Mouse (Mus musculus) monocyte, adult 5-6 weeks (primary cell): ENCODE results near the gene Otud1. TPM values are rescaled to one million over a fixed set of nuclear protein-coding genes. Genes with fewer than 3 reads are reported as not detected.

Experiments
- ATAC-seq: fragments of 153-309, 156-312 bp; replicated peaks from 2 replicates; pipeline ENCODE4 v1.8.0; 2017; ENCODE audit warnings: mild to moderate bottlenecking; ENCODE audit not compliant: low TSS enrichment, insufficient number of reproducible peaks, severe bottlenecking, poor library complexity, low FRiP score
- total RNA-seq: library from RNA; stranded (forward); fragments of 200-1000, 200-491, 200-594 nt; gene quantifications from 3 replicates; pipeline ENCODE4 v1.2.3, GENCODE M21; 2017

Gene Otud1
- total RNA-seq, 1 experiment from 2014 or later, result 19.6 TPM

DNA sequence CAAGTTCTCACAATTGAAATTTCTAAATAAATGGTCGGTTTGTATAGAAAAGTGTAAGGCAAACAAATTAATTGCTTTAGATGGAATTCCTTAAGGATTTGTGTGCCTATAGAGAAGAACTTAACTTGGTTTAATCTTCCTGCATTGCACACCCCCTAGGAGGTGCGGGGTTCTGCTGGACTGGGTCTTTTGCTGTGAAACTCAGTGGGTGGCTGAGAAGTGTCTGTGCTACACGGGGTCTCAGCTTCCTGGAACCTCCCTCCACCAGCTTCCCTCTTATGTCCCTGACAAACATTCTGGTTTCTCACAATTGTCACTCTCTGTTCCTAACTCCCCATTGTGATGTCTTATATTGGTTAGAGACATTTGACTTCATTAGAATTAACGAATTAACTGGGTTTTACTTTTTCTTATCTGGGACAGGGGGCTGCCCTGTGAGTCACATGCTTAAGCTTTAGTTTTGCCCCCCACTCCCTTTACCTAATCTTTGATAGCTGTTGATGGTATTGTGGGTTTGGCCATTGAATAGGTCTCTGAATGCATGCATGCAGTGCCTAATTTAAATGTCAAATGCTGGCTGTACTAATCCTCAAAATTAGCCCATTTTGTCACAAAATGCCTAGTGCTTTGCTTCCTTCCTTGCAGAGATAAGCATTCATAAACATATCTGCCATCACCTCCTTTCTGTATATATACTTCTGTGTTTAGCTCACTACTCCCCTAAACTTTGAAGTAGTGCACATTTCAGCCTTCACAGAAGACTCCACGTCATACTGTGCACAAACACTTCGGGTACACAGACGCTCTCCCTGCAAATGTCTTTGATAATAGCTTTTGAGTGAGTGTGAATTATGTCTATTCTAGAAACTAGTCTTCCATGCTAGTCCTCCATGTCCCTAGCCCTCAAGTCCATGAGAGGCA, 7.3 kb downstream of the Otud1 start:
- ATAC-seq, result no peak

DNA sequence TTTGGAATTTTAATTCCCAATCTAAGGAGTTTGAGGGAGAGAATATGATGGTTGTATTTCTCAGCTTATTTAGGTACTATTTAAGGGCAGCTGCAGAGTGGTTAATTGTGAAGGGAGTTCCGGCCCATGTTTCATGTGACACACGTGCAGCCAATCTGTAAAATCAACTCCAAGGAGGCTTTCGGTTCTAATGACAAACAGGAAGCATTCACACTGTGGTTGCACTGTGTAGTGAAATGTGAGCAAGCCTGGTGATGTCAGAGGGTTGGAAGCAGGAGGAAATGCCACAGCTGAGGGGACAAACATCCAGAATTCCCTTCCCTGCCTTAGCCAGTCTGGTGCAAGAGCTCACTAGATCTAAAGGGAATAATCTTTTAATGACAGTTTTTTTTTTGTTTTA, 8.3 kb downstream of the Otud1 start:
- ATAC-seq, result peak; percentile 67; the same call in 1 of the 2 replicates

DNA sequence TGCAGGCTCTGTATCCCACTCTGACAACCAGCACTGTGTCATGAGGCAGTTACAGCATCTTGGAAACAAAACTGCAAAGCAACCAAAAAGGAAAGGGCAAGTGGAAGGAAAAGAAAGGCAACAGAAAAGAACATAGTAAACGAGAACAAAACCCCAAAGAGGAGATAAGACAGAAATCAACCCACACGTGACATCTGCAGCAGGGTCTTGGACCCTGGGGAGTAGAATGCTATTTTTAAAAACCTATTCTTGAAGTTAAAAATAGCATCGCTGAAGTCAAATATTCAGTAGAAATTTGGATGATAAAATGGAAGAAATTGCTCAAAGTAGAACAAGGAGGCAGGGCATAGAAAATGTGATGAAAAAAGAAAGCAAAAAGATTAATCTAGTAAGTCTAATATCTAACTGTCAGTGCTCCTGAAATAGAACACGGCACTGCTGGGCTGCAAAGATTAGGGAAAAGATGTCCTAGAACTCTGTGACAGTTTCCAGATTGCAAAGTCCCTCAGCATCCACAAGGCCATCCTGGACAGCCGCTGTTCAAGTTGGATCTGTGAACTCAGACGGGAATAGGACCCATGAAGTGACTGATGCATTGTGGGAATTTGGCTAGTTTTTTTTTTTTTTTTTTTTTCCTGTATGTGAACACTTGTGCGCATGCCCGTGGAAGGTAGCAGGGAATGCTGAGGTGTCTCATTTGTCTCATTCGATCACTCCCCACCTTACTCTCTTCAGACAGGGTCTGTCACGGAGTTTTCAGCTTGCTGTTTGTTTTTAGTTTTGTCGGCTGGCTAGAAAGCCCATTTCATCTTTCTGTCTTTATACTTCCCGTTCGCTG, 13.5 kb downstream of the Otud1 start:
- no peak for ATAC-seq

DNA sequence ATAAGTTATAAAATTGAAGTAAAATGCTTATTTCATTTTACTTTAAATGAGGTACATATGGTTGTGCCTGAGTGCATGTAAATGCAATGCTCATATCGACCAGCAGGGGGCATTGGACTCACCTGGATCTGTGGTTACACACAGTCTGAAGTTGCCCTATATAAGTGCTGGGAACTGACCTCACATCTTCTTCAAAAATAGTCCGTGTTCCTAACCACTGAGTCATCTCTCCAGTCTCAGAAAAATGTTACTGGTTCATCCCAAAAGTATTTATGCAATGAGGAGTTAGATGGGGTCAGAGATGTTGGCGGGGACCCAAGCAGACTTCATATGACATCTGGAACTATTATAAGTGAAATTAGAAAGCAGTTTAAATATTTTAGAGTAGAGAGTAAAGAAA, 25.4 kb downstream of the Otud1 start:
- no peak for ATAC-seq

DNA sequence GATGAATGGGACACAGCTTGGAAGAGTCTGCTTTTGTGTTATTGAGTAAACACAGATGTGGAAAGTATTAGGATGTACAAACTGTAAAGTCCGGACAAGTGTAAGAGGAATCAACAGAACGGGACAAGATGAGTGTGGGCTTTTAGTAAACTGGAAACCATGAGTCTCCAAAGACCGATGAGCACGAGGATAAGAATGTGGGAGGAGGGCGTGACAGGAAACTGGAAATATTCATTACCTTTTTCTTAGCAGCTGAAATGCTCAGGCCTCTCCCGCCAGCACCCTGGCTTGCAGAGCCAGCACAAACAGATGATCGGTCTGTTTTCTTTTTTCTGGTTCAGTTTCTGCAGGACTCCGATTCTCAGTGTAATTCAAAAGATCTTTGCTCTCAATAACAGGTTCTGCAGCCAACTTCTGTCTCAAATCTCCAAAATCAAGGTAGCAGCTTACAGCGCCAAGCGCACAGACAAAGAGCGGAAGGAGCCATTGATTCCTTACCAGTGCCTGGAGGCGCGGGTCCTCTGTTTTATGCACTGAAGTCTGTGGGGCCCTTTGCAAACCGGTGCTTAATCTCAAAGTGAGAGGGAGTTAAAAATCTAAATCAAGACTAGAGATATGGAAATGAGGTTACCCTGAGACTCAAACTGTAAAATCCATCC, 28.1 kb downstream of the Otud1 start:
- ATAC-seq, result no peak

DNA sequence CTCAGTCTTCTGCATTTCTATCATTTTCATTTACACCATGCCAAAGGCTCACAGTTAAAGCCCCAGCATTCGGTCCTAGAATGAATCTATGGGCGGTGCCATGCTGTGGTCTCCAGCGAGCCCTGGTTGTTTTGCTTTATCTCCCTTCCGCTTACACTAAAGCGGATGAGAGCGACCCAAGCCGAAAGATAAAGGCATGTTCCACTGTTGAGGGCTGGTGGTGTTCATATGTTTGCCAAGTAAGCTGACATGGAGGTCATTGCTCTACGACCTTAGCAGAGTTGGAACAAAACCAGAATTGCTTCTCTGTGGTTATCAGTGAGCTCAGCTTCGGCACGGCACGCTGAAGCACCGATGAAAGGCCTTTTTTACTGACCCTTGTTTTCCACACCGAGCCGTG, 32.5 kb downstream of the Otud1 start:
- no peak for ATAC-seq

DNA sequence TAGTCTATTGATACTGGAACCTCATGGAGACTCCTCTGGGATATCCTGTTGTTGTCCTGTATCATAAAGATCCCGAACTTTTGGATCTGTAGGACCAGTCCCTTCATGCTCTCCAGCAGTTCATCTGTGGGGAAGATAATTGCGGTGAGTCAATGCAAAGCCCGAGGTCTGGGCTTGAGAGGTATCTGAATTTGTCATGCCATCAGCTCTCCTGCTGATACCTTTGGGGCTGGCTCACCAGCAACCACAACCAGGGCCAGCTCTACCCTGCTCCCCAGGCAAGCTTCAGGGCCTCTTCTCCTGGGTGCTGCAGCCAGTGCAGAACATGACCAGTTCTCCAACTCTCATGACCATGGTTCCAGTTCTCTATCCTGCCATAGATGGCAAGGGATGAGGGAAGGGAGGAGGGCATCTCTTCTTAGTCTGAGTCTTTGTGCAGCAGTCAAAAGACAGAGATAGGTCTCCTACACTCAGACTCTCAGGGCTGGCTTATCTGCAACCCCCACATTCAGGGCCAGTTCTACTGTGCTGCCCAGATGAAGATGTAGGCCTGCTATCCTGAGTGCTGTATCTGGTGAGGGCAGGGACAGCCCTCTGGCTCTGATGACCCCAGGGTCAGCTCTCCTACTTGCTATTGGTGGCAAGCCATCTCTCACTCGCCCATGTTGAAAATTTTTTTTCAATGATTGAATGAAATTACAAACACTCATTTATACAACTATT, 42.2 kb downstream of the Otud1 start:
- ATAC-seq, result no peak

DNA sequence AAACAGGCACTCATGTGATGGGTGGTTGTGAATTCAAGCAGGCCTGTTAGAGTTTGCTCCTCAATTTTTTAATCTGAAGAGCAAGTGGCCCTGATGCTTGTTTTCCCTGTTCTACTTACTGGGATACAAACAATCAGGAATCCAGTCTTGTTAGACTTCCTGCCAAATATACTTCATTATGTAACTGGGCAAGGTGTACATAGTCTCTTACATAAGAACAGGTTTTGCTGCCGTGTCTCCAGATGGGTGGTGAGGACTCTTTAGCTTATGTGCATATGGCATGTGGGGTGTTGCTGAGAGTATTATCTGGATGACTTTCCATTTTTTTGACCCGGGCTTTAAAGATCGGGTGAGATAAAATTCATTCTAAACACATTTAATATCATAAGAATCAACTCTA, 43.8 kb downstream of the Otud1 start:
- no peak for ATAC-seq

DNA sequence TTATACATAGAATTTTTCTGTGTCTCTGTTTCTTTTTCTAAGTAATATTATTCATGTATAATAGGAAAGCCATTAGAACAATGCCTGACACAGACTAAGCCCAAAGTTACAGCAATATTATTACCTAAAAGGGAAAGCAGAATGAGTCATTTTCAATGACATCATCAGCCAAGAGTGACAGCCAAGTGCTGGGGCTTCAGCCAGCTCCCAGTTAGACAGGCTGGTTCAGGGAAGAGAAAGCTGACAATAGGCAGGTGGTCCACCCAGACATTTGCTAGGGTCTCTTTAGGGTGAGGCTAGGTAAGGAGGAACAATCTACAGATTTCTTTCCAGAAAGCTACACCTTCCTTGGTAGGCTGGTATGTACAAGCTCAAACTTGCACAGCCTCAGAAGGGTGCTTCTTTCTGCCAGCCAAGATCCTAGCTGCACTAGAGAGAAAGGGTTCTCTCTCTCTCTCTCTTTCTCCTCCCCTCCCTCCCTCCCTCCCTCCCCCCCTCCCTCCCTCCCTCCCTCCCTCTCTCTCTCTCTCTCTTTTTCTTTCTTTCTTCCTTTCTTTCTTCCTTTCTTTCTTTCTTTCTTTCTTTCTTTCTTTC, 45.6 kb downstream of the Otud1 start:
- ATAC-seq, result no peak

DNA sequence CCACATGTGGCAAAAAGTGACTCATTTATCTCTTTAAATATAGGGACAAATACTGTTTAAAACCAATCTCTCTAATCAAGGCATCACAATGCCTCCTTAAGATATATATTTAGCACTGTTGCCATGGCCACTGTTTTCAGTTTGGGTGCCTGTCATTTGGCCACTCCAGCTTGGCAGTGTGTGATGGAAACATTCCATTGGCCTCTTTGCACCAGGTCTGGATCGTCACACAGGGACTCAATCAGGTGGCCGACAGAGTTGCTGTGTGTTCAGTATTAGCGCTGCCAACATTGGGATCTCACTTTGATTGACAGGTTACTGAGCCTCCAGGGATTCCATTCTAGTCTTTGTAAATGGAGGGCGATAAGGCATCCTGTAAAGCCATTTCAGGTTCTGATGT, 46.1 kb downstream of the Otud1 start:
- ATAC-seq, result no peak

DNA sequence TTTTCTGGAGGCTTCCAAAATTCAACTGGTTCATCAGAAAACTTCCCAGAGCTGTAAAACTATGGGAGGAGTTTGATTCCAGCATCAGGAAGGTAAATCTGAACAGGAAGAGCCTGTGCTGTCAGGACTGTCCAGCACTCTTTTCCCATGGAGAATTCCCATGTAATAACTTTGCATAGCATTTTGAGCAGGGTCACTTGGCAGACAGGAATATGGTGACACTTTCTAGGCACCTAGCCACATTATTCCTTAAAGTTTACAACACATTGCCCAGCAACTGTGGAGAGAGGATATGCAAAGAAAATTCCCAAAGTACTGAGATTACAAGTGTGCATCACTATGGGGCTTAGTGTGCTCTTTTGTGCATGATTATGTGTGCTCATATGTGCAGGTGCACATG, 46.7 kb downstream of the Otud1 start:
- ATAC-seq, result no peak

DNA sequence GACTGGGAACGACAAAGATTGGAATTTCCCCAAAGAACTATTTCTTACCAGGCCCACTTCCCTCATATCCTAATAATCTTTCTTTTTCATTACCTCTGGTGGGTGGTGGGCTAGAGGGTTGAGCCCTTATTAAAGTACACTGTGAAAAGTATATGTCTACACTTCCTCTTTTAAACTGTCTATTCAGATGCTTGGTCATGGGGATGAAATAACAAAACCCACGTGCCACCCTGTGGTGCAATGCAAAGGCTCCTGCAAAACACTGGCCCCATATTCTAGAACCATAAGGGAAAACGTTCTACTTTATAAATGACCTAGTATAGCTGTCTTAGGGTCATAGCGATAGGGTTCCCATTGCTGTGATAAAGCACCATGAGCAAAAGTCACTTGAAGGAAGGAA, 49.3 kb downstream of the Otud1 start:
- no peak for ATAC-seq

Other genes with a start within 250 kb of the Otud1 start
- gene Ptf1a, start 212.1 kb upstream of the Otud1 start, total RNA-seq, result not detected in 3 replicates
- not detected in 3 replicates for gene 4921504E06Rik, start 103.8 kb upstream of the Otud1 start, total RNA-seq